Mouse (Mus musculus): ENCODE data around the gene Amdhd2. TPM values are rescaled to one million over a fixed set of nuclear protein-coding genes. Genes with fewer than 3 reads are reported as not detected.

The Amdhd2 gene
- polyA plus RNA-seq, 1 experiment from 2014 or later = 20.5 TPM

DNA sequence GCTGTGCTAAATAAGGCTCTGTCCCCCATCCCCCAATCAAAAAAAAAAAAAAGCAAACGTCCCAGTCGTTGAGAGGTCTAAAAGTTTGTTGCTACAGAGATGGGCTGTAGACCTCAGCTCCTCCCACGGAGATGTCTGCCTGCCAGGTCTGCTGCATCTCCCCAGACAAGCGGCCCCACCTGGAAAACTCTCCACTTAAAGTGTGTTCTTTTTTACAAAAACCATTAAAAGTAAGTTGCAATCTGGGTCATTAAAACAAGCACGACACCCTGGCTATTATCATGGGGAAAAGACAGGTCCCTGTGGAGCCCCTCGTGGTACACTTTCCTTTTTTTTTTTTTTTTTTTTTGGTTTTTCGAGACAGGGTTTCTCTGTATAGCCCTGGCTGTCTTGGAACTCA, 12.2 kb downstream of the Amdhd2 start:
- peak overlapping the region; percentile 39 for H3K4me3 ChIP-seq (ENCODE audit: low read depth, low read length)
- H3K4me1 ChIP-seq (replicated peaks; ENCODE audit: control insufficient read depth, insufficient read depth) = no peaks in the 10 kb centered on the region
- H3K9ac ChIP-seq (ENCODE audit: low read length) = 0 out of 2 replicates have a peak overlapping the region, but pooled peaks have one; percentile 55
- no peaks in the 10 kb centered on the region; the same call in 1 of the 2 replicates for H3K36me3 ChIP-seq (ENCODE audit: control insufficient read depth, insufficient read depth, low read length)
- peak overlapping the region; percentile 79 for H3K4me2 ChIP-seq (replicated peaks; ENCODE audit: low read depth)
- no peak for TF ChIP-seq CTCF (IDR thresholded peaks at IDR 0.05; ENCODE audit: low read depth)
- 0 out of 2 replicates have a peak overlapping the region, but pooled peaks have one; percentile 24 for H3K27ac ChIP-seq (replicated peaks)
- H3K9me3 ChIP-seq (ENCODE audit: control insufficient read depth, low read length) = no peaks in the 10 kb centered on the region
- ATAC-seq (ENCODE audit: low FRiP score, low TSS enrichment) (no peak), DNase-seq (ENCODE audit: low spot score) (no peak)
- no peaks in the 10 kb centered on the region for H3K27me3 ChIP-seq (ENCODE audit: control insufficient read depth, insufficient read depth, low read length)
- 14% methylated on average over 7 of the region's 7 CpGs for WGBS

DNA sequence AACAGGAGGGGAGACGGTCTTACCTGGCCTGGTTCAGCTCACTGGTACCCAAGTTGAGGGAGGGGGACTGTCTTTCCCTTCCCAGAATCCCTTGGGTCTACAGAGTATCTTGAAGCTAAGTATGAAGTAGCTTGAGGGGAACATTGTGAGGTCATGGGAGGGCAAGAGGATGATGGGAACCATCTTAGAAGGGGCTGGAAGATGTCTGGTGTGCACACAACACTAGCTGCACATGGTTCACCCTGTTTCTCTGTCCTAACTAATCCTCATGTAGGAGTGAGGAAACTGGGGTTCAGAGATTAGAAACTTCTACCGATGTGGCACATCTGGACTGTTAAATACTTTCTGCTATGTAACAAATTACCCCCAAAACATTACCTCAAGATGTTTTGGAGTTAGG, 12.7 kb downstream of the Amdhd2 start, which contains the start of gene Pdpk1:
Gene Pdpk1 (minus strand): TSS at position 101 of the 400 bp plus-strand sequence.
- 80% methylated on average over 2 of the region's 2 CpGs for WGBS
- ATAC-seq (ENCODE audit: low FRiP score, low TSS enrichment) = no peak
- H3K27ac ChIP-seq (replicated peaks) = 0 out of 2 replicates have a peak within 1 kb of the TSS, but pooled peaks have one; percentile 24

DNA sequence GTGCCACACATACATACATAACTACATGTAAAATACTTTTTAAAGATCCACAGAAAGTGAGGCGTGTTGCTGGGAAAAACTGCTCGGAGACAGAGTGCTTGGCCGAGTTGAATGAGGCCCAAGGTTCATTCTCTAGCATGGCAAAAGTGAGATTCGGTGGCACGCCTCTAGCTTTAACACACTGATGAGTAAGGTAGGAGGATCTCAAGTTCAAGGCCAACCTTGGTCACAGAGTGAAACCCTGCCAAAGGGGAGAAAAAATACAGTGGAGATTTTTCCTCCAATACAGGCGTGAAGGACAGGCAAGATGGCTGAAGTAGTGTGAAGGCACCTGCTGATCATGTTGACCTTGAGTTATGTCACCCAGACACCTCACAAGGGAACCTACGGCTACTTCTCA, 14.1 kb downstream of the Amdhd2 start:
- no peak for DNase-seq (ENCODE audit: low spot score)
- TF ChIP-seq CTCF (IDR thresholded peaks at IDR 0.05; ENCODE audit: low read depth) (no peak), EP300 (optimal IDR thresholded peaks at IDR 0.05) (no peak)
- Histone ChIP-seq H3K27me3 (ENCODE audit: control insufficient read depth, insufficient read depth, low read length) (no peaks in the 10 kb centered on the region), H3K27ac (replicated peaks) (no peak overlapping the region), H3K9ac (ENCODE audit: low read length) (no peak overlapping the region), H3K36me3 (ENCODE audit: control insufficient read depth, insufficient read depth, low read length) (no peaks in the 10 kb centered on the region), H3K4me1 (replicated peaks; ENCODE audit: control insufficient read depth, insufficient read depth) (no peaks in the 10 kb centered on the region), H3K4me3 (ENCODE audit: low read depth, low read length) (no peak overlapping the region), H3K9me3 (ENCODE audit: control insufficient read depth, low read length) (no peaks in the 10 kb centered on the region), H3K4me2 (replicated peaks; ENCODE audit: low read depth) (no peak overlapping the region)
- 88% methylated on average over 7 of the region's 7 CpGs for WGBS
- ATAC-seq (ENCODE audit: low FRiP score, low TSS enrichment) = no peak

More for the DNA sequence above, 12.7 kb downstream of the Amdhd2 start, which contains the start of gene Pdpk1:
- H3K36me3 ChIP-seq (ENCODE audit: control insufficient read depth, insufficient read depth, low read length) = no peaks in the 10 kb centered on the region; the same call in 1 of the 2 replicates
- H3K4me2 ChIP-seq (replicated peaks; ENCODE audit: low read depth) = peak within 1 kb of the TSS; percentile 79
- H3K9me3 ChIP-seq (ENCODE audit: control insufficient read depth, low read length) = no peaks in the 10 kb centered on the region
- TF ChIP-seq EP300 (optimal IDR thresholded peaks at IDR 0.05) (no peak), CTCF (IDR thresholded peaks at IDR 0.05; ENCODE audit: low read depth) (no peak)
- peak within 1 kb of the TSS; percentile 39 for H3K4me3 ChIP-seq (ENCODE audit: low read depth, low read length)
- DNase-seq (ENCODE audit: low spot score) = no peak
- no peaks in the 10 kb centered on the region for H3K4me1 ChIP-seq (replicated peaks; ENCODE audit: control insufficient read depth, insufficient read depth)
- H3K9ac ChIP-seq (ENCODE audit: low read length) = peak within 1 kb of the TSS; percentile 55
- H3K27me3 ChIP-seq (ENCODE audit: control insufficient read depth, insufficient read depth, low read length) = no peaks in the 10 kb centered on the region

- peaks cover 4% of the 10 kb centered on the region; the same call in 1 of the 2 replicates for H3K4me1 ChIP-seq (replicated peaks; ENCODE audit: control insufficient read depth, insufficient read depth)
- TF ChIP-seq CTCF (IDR thresholded peaks at IDR 0.05; ENCODE audit: low read depth) = no peak
- no peak for TF ChIP-seq EP300 (optimal IDR thresholded peaks at IDR 0.05)
- H3K9ac ChIP-seq (ENCODE audit: low read length) = no peak overlapping the region
- H3K36me3 ChIP-seq (ENCODE audit: control insufficient read depth, insufficient read depth, low read length) = no peaks in the 10 kb centered on the region
- H3K4me2 ChIP-seq (replicated peaks; ENCODE audit: low read depth) = no peak overlapping the region
- no peak for DNase-seq (ENCODE audit: low spot score)
- H3K27me3 ChIP-seq (ENCODE audit: control insufficient read depth, insufficient read depth, low read length) = no peaks in the 10 kb centered on the region
- ATAC-seq (ENCODE audit: low FRiP score, low TSS enrichment) = no peak
- H3K9me3 ChIP-seq (ENCODE audit: control insufficient read depth, low read length) = no peaks in the 10 kb centered on the region
- H3K27ac ChIP-seq (replicated peaks) = no peak overlapping the region
- no peak overlapping the region for H3K4me3 ChIP-seq (ENCODE audit: low read depth, low read length)
- WGBS = 33% methylated on average over 2 of the region's 2 CpGs
These were observed 20.7 kb downstream of the Amdhd2 start for GRCm38 (mm10) chr17:24142897-24143296.

DNA sequence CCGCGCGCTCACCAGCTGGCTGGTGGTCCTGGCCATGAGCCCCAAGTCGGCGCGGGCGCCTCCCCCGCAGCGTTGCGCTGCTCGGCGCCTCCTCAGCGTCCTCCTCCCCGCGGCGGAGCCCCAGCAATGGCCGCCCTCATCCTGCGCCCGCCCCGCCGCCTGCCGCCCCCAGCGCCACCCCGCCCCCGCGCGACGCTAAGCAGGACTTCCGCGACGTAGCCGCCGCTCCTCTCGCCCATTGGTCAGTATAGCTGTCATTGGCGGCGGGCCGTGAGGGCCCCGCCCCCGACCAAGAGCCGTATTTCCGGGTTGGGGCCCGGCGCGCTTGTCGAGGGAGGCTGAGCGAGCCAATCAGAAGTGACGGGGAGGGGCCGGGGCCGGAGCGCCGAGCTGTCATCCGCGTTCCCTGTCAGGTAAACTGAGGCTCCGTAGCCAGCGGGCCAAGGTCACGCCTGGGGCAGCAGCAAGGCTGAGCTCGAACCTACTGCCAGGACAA, 22.1 kb downstream of the Amdhd2 start:
- WGBS = under 1% methylated on average over 42 of the region's 57 CpGs
- no peak for TF ChIP-seq CTCF (IDR thresholded peaks at IDR 0.05; ENCODE audit: low read depth)
- no peak for TF ChIP-seq EP300 (optimal IDR thresholded peaks at IDR 0.05)
- no peaks in the 10 kb centered on the region for H3K27me3 ChIP-seq (ENCODE audit: control insufficient read depth, insufficient read depth, low read length)
- peaks cover 4% of the 10 kb centered on the region; the same call in 1 of the 2 replicates for H3K4me1 ChIP-seq (replicated peaks; ENCODE audit: control insufficient read depth, insufficient read depth)
- peak overlapping the region; percentile 96 for H3K27ac ChIP-seq (replicated peaks)
- H3K4me2 ChIP-seq (replicated peaks; ENCODE audit: low read depth) = peak overlapping the region; percentile 76
- no peaks in the 10 kb centered on the region for H3K9me3 ChIP-seq (ENCODE audit: control insufficient read depth, low read length)
- DNase-seq (ENCODE audit: low spot score) (peak; percentile 98), ATAC-seq (ENCODE audit: low FRiP score, low TSS enrichment) (peak; percentile 98)
- H3K36me3 ChIP-seq (ENCODE audit: control insufficient read depth, insufficient read depth, low read length) = no peaks in the 10 kb centered on the region
- H3K4me3 ChIP-seq (ENCODE audit: low read depth, low read length) = peak overlapping the region; percentile 99
- peak overlapping the region; percentile 93 for H3K9ac ChIP-seq (ENCODE audit: low read length)

- Histone ChIP-seq H3K27me3 (ENCODE audit: control insufficient read depth, insufficient read depth, low read length) (no peaks in the 10 kb centered on the region), H3K27ac (replicated peaks) (peak overlapping the region; percentile 96), H3K4me3 (ENCODE audit: low read depth, low read length) (peak overlapping the region; percentile 99), H3K4me2 (replicated peaks; ENCODE audit: low read depth) (peak overlapping the region; percentile 76), H3K9me3 (ENCODE audit: control insufficient read depth, low read length) (no peaks in the 10 kb centered on the region), H3K36me3 (ENCODE audit: control insufficient read depth, insufficient read depth, low read length) (no peaks in the 10 kb centered on the region), H3K9ac (ENCODE audit: low read length) (peak overlapping the region; percentile 93), H3K4me1 (replicated peaks; ENCODE audit: control insufficient read depth, insufficient read depth) (peaks cover 4% of the 10 kb centered on the region; the same call in 1 of the 2 replicates)
- TF ChIP-seq EP300 (optimal IDR thresholded peaks at IDR 0.05) (no peak), CTCF (IDR thresholded peaks at IDR 0.05; ENCODE audit: low read depth) (no peak)
- DNase-seq (ENCODE audit: low spot score) (no peak), ATAC-seq (ENCODE audit: low FRiP score, low TSS enrichment) (peak; percentile 75)
- WGBS = 1% methylated on average over 38 of the region's 43 CpGs
These were observed 22.6 kb downstream of the Amdhd2 start for GRCm38 (mm10) chr17:24140845-24141424.
